Mouse (Mus musculus): Measurements from ENCODE around the gene Olfr577. TPM values are rescaled to one million over a fixed set of nuclear protein-coding genes. Genes with fewer than 3 reads are reported as not detected.

Gene Olfr577
- polyA plus RNA-seq (2016; fragmentation: Nextera tagmentation; extraction: Ambion mirVana): not detected in 2 replicates

- Histone ChIP-seq H3K27me3 (no peaks in the 10 kb centered on the region), H3K4me2 (no peak within 1 kb of the TSS), H3K27ac (no peak within 1 kb of the TSS), H3K36me3 (replicated peaks) (no peaks in the 10 kb centered on the region), H3K4me3 (replicated peaks) (no peak within 1 kb of the TSS), H3K4me1 (no peaks in the 10 kb centered on the region), H3K9me3 (no peaks in the 10 kb centered on the region), H3K9ac (no peak within 1 kb of the TSS)
- WGBS: 91% methylated on average over 2 of the region's 2 CpGs
- ATAC-seq (ENCODE audit: low FRiP score): no peak
Observed at GRCm38 (mm10) chr7:102975843-102976242, at the start of gene Olfr577. Gene Olfr577 (minus strand): TSS chr7:102975943.

GRCm38 (mm10) chr7:102989224-102989623 lies 13.5 kb upstream of the Olfr577 start, which contains the start of gene Olfr578:
Gene Olfr578 (minus strand): TSS chr7:102989324.
- Histone ChIP-seq H3K4me2 (no peak within 1 kb of the TSS), H3K4me1 (no peaks in the 10 kb centered on the region), H3K27ac (no peak within 1 kb of the TSS), H3K36me3 (replicated peaks) (no peaks in the 10 kb centered on the region), H3K4me3 (replicated peaks) (no peak within 1 kb of the TSS), H3K9me3 (no peaks in the 10 kb centered on the region), H3K27me3 (no peaks in the 10 kb centered on the region), H3K9ac (no peak within 1 kb of the TSS)
- WGBS: 78% methylated on average over 3 of the region's 3 CpGs
- no peak for ATAC-seq (ENCODE audit: low FRiP score)

- H3K9me3 ChIP-seq: no peaks in the 10 kb centered on the region
- H3K27me3 ChIP-seq: no peaks in the 10 kb centered on the region
- ATAC-seq (ENCODE audit: low FRiP score): no peak
- H3K36me3 ChIP-seq (replicated peaks): no peaks in the 10 kb centered on the region
- H3K27ac ChIP-seq: no peak overlapping the region
- no peak overlapping the region for H3K4me2 ChIP-seq
- no peak overlapping the region for H3K9ac ChIP-seq
- 53% methylated on average over 1 of the region's 1 CpGs for WGBS
- H3K4me1 ChIP-seq: no peaks in the 10 kb centered on the region
- no peak overlapping the region for H3K4me3 ChIP-seq (replicated peaks)
Observed at GRCm38 (mm10) chr7:102974399-102974798, 1.3 kb downstream of the Olfr577 start.

GRCm38 (mm10) chr7:102962360-102962759 lies 13.4 kb downstream of the Olfr577 start, which contains the start of gene Olfr576:
Gene Olfr576 (plus strand): TSS chr7:102962660.
- Histone ChIP-seq H3K27me3 (no peaks in the 10 kb centered on the region), H3K36me3 (replicated peaks) (no peaks in the 10 kb centered on the region), H3K9me3 (no peaks in the 10 kb centered on the region), H3K4me1 (no peaks in the 10 kb centered on the region), H3K27ac (no peak within 1 kb of the TSS), H3K4me2 (no peak within 1 kb of the TSS), H3K9ac (no peak within 1 kb of the TSS), H3K4me3 (replicated peaks) (no peak within 1 kb of the TSS)
- ATAC-seq (ENCODE audit: low FRiP score): no peak
- WGBS: 64% methylated on average over 2 of the region's 2 CpGs

- no peaks in the 10 kb centered on the region for H3K36me3 ChIP-seq (replicated peaks)
- H3K4me3 ChIP-seq (replicated peaks): no peak within 1 kb of the TSS
- no peaks in the 10 kb centered on the region for H3K9me3 ChIP-seq
- WGBS: 76% methylated on average over 1 of the region's 1 CpGs
- no peak within 1 kb of the TSS for H3K4me2 ChIP-seq
- H3K4me1 ChIP-seq: no peaks in the 10 kb centered on the region
- no peaks in the 10 kb centered on the region for H3K27me3 ChIP-seq
- H3K27ac ChIP-seq: no peak within 1 kb of the TSS
- ATAC-seq (ENCODE audit: low FRiP score): no peak
- no peak within 1 kb of the TSS for H3K9ac ChIP-seq
Observed at GRCm38 (mm10) chr7:102958593-102958992, 17.1 kb downstream of the Olfr577 start, which contains the start of gene Olfr575. Gene Olfr575 (minus strand): TSS chr7:102958775.

GRCm38 (mm10) chr7:102958137-102958536 lies 17.6 kb downstream of the Olfr577 start:
- no peak overlapping the region for H3K4me3 ChIP-seq (replicated peaks)
- no peaks in the 10 kb centered on the region for H3K27me3 ChIP-seq
- WGBS: 81% methylated on average over 3 of the region's 3 CpGs
- no peaks in the 10 kb centered on the region for H3K4me1 ChIP-seq
- H3K4me2 ChIP-seq: no peak overlapping the region
- no peak for ATAC-seq (ENCODE audit: low FRiP score)
- H3K36me3 ChIP-seq (replicated peaks): no peaks in the 10 kb centered on the region
- H3K9me3 ChIP-seq: no peaks in the 10 kb centered on the region
- no peak overlapping the region for H3K27ac ChIP-seq
- H3K9ac ChIP-seq: no peak overlapping the region

GRCm38 (mm10) chr7:102950732-102951131 lies 25.0 kb downstream of the Olfr577 start:
- H3K4me1 ChIP-seq: no peaks in the 10 kb centered on the region
- 77% methylated on average over 1 of the region's 1 CpGs for WGBS
- no peak overlapping the region for H3K4me3 ChIP-seq (replicated peaks)
- no peak for ATAC-seq (ENCODE audit: low FRiP score)
- H3K27me3 ChIP-seq: no peaks in the 10 kb centered on the region
- H3K9ac ChIP-seq: no peak overlapping the region
- H3K9me3 ChIP-seq: no peaks in the 10 kb centered on the region
- H3K36me3 ChIP-seq (replicated peaks): no peaks in the 10 kb centered on the region
- H3K4me2 ChIP-seq: no peak overlapping the region
- H3K27ac ChIP-seq: no peak overlapping the region

- Histone ChIP-seq H3K27me3 (no peaks in the 10 kb centered on the region), H3K4me3 (replicated peaks) (no peak within 1 kb of the TSS), H3K27ac (no peak within 1 kb of the TSS), H3K36me3 (replicated peaks) (no peaks in the 10 kb centered on the region), H3K4me1 (no peaks in the 10 kb centered on the region), H3K4me2 (no peak within 1 kb of the TSS), H3K9me3 (no peaks in the 10 kb centered on the region), H3K9ac (no peak within 1 kb of the TSS)
- 81% methylated on average over 1 of the region's 1 CpGs for WGBS
- ATAC-seq (ENCODE audit: low FRiP score): no peak
Observed at GRCm38 (mm10) chr7:102948167-102948566, 27.6 kb downstream of the Olfr577 start, which contains the start of gene Olfr574. Gene Olfr574 (plus strand): TSS chr7:102948467.

GRCm38 (mm10) chr7:102943417-102943816 lies 32.3 kb downstream of the Olfr577 start:
- H3K9me3 ChIP-seq: no peaks in the 10 kb centered on the region
- no peak overlapping the region for H3K27ac ChIP-seq
- 89% methylated on average over 1 of the region's 1 CpGs for WGBS
- no peaks in the 10 kb centered on the region for H3K27me3 ChIP-seq
- H3K9ac ChIP-seq: no peak overlapping the region
- no peak for ATAC-seq (ENCODE audit: low FRiP score)
- H3K4me2 ChIP-seq: no peak overlapping the region
- H3K4me3 ChIP-seq (replicated peaks): no peak overlapping the region
- H3K4me1 ChIP-seq: no peaks in the 10 kb centered on the region
- H3K36me3 ChIP-seq (replicated peaks): no peaks in the 10 kb centered on the region

- no peak for ATAC-seq (ENCODE audit: low FRiP score)
- Histone ChIP-seq H3K36me3 (replicated peaks) (no peaks in the 10 kb centered on the region), H3K4me2 (no peak within 1 kb of the TSS), H3K27ac (no peak within 1 kb of the TSS), H3K9me3 (no peaks in the 10 kb centered on the region), H3K27me3 (no peaks in the 10 kb centered on the region), H3K9ac (no peak within 1 kb of the TSS), H3K4me3 (replicated peaks) (no peak within 1 kb of the TSS), H3K4me1 (no peaks in the 10 kb centered on the region)
- 88% methylated on average over 2 of the region's 2 CpGs for WGBS
Observed at GRCm38 (mm10) chr7:102942475-102942874, 33.3 kb downstream of the Olfr577 start, which contains the start of gene Olfr573-ps1. Gene Olfr573-ps1 (minus strand): TSS chr7:102942575.

- Histone ChIP-seq H3K9me3 (no peaks in the 10 kb centered on the region), H3K9ac (no peak overlapping the region), H3K4me1 (no peaks in the 10 kb centered on the region), H3K4me3 (replicated peaks) (no peak overlapping the region), H3K4me2 (no peak overlapping the region), H3K36me3 (replicated peaks) (no peaks in the 10 kb centered on the region), H3K27me3 (no peaks in the 10 kb centered on the region), H3K27ac (no peak overlapping the region)
- no peak for ATAC-seq (ENCODE audit: low FRiP score)
- WGBS: 73% methylated on average over 3 of the region's 3 CpGs
Observed at GRCm38 (mm10) chr7:102927105-102927504, 48.6 kb downstream of the Olfr577 start.

GRCm38 (mm10) chr7:102924109-102924508 lies 51.6 kb downstream of the Olfr577 start, which contains the start of gene Olfr572:
Gene Olfr572 (plus strand): TSS chr7:102924409.
- H3K4me2 ChIP-seq: no peak within 1 kb of the TSS

More at GRCm38 (mm10) chr7:102924109-102924508, 51.6 kb downstream of the Olfr577 start, which contains the start of gene Olfr572:
- Histone ChIP-seq H3K9me3 (no peaks in the 10 kb centered on the region), H3K9ac (no peak within 1 kb of the TSS), H3K4me3 (replicated peaks) (no peak within 1 kb of the TSS), H3K27me3 (no peaks in the 10 kb centered on the region), H3K4me1 (no peaks in the 10 kb centered on the region), H3K36me3 (replicated peaks) (no peaks in the 10 kb centered on the region), H3K27ac (no peak within 1 kb of the TSS)
- 74% methylated on average over 1 of the region's 1 CpGs for WGBS
- no peak for ATAC-seq (ENCODE audit: low FRiP score)
